Mouse (Mus musculus) skeletal muscle tissue, adult 2 months (tissue): ENCODE results near the gene T2.

Experiments used
- DNase-seq: peaks from one replicate; pipeline ENCODE4 v3.0.0-alpha.2; 2012; ENCODE audit warnings: low read depth, low spot score

The T2 gene

GRCm38 (mm10) chr17:8416865-8417264 lies 61.1 kb downstream of the T2 start:
- no peak for DNase-seq

- DNase-seq = no peak
Observed at GRCm38 (mm10) chr17:8420739-8421138, 64.9 kb downstream of the T2 start.

- no peak for DNase-seq
Observed at GRCm38 (mm10) chr17:8421517-8421916, 65.7 kb downstream of the T2 start.

GRCm38 (mm10) chr17:8423283-8423682 lies 67.5 kb downstream of the T2 start:
- DNase-seq = no peak

- DNase-seq = no peak
Observed at GRCm38 (mm10) chr17:8429436-8429835, 73.6 kb downstream of the T2 start.

- DNase-seq = no peak
Observed at GRCm38 (mm10) chr17:8429896-8430295, 74.1 kb downstream of the T2 start.

DNA sequence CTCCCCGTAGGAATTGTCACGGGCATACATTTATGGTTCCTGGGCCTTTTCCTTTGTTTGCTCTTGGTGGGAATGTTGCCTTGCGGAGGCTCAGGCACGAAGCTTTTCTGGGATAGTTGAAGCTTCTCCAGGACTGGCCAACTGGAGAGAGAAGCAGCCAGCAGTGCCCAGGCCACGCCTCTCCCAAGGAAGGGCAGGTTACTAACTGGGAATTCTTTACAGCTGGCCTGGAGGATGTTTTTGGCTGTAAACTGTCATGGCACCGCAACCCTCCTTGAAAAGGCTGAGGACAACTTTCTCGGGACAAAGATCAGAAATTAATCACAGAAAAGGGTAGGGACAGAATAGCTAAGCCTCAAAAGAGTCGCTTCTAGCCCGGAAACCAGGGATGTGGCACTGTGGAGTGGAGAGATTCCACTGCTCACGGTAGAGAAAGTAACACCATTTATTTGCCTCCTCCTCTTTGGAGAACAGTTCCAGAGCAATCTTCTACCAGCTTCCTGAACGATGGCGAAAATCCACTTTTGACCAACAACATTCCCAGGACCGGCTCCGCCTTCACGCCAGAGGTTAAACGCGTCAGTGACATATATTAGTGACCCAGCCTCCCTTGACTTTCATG lies 76.5 kb downstream of the T2 start:
- no peak for DNase-seq

- no peak for DNase-seq
Observed at GRCm38 (mm10) chr17:8433121-8433977, 77.6 kb downstream of the T2 start.

DNA sequence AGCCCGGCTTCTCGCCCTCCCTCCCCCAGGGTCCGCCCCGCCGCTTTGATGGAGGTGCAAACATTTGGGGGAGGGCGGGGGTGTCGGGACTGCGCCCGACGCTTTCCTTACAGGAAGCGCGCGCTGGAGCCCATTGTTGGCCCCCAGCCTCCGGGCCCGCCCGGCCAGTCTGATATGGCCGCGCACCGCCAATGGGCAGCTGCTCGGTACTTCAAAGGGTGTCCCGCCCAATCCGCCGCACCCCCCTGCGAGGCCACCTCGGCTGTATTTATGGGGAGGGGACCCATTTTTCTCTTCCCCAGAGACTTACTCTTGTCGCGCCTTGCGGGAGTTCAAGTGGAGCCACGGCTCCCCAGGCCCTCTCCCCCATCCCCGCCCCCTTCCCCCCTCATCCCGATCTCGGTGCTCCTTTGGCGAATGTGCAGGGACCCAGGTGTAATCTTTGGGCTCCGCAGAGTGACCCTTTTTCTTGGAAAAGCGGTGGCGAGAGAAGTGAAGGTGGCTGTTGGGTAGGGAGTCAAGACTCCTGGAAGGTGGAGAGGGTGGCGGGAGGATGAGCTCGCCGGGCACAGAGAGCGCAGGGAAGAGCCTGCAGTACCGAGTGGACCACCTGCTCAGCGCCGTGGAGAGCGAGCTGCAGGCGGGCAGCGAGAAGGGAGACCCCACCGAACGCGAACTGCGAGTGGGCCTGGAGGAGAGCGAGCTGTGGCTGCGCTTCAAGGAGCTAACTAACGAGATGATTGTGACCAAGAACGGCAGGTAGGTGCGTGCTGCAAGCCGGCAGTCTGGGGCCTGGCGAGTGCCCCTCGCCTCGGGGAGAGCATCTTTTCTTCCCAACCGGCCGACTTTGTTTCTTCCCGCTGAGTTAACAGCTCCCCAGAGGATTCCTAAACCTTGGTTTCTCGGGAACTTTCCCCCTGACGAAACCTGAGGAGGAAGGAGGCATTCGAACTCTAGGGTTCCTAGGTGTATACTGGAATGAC lies 78.5 kb downstream of the T2 start, which contains the start of gene T:
T (plus strand) TSS at position 446 of the 983 bp plus-strand sequence.
- DNase-seq = no peak

- no peak for DNase-seq
Observed at GRCm38 (mm10) chr17:8436184-8436583, 80.4 kb downstream of the T2 start.

GRCm38 (mm10) chr17:8444062-8444461 lies 88.3 kb downstream of the T2 start:
- DNase-seq = no peak

DNA sequence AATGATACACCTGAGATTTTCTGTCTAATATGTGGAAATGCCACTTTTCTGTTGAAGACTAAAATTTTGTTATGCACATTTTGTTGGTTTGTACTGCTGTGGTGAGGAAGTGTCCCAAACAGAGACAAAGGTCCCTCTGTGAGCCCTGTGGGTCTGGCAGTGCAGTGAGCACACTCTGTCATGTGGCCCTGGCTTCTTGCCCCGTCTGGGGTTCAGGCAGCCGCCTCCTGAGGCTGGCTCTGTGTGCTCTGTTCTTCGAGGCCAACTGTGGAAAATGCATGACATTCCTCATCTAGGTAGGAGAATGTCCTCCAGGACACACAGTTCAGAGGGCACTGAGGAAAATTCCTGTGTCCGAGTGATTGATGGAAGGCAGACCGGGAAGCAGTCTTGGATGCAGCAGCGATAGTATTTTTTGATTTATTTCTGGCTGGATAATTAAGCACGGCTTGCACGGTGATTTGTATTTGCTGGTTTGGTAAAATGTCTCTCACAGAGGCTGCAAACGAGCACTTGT lies 91.9 kb downstream of the T2 start:
- DNase-seq = no peak

DNA sequence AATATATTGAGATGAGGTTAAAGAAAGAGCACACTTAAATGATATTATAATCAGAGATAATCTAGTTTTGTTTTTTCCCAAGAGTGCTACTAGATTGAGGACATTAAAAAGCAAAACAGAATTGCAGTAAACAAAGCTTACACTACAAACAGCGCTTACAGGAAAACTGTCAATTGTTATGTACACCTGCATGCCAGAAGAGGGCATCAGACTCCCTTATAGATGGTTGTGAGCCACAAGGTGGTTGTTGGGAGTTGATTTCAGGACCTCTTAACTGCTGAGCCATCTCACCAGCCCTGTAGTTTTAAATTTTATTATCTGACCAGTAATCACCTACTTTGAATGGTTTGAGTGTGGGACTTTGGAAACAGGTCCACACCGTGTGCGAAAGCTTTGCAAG lies 92.5 kb downstream of the T2 start:
- no peak for DNase-seq

DNA sequence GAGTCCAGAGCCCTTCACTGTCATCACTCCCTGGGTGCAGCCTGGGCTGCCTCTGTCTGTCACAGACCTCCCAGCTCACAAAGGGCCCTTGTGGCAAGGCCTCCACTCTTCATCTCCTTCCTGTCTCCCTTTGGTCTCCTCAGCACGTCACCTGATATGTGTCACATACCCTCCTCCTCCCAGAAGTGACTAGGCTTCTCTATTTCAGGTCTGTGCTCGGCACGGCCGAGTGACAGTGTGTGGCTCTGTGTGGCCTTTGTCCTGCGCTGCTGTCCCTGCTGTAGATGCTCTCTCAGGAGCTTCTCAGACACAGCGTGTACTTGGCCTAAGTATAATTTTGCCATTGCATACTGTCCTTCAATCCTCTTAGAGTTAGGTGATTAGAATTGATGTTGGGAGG lies 99.4 kb downstream of the T2 start:
- no peak for DNase-seq

DNA sequence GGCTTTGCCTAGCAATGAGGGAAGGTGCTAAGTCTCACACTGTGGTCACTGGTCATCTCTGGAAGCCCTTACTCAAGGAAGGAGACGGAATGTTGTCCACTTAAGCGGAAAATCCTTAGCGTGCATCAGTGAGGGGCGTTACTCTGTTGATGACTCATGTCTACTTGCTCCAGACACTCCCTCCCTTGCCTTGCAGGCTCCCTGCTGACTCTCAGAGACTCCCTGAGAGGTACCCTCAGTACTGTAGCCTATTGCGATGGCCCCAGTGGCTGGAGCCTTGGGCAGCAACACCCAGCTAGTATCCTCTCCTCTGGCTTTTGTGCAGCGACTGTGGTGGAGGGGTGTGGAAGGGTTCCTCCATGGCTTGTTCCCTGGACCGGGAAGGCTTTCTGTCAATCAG lies 99.8 kb downstream of the T2 start:
- DNase-seq = no peak

GRCm38 (mm10) chr17:8456856-8457460 lies 101.2 kb downstream of the T2 start:
- DNase-seq = no peak

DNA sequence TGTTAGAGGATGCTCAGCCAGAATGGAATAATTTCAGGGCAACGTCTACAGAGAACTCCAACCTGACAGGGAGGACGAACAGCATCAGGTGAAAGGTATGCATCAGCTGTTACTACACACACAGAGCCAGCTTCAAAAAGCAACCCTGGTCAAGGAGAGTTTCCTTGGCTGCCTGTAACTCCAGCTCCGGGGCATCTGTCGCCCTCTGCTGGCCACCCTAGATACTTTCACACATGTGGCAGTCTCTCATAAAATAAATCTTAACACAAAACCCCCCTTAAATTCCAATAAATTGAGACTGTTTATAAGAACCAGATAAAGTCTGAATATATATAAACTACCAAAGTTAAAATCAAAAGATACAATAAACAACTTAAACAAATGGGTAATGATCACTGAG lies 105.8 kb downstream of the T2 start:
- no peak for DNase-seq

- peak; percentile 38 for DNase-seq
Observed at GRCm38 (mm10) chr17:8463482-8464128, 107.8 kb downstream of the T2 start.

- no peak for DNase-seq
Observed at GRCm38 (mm10) chr17:8467771-8468170, 112.0 kb downstream of the T2 start.

DNA sequence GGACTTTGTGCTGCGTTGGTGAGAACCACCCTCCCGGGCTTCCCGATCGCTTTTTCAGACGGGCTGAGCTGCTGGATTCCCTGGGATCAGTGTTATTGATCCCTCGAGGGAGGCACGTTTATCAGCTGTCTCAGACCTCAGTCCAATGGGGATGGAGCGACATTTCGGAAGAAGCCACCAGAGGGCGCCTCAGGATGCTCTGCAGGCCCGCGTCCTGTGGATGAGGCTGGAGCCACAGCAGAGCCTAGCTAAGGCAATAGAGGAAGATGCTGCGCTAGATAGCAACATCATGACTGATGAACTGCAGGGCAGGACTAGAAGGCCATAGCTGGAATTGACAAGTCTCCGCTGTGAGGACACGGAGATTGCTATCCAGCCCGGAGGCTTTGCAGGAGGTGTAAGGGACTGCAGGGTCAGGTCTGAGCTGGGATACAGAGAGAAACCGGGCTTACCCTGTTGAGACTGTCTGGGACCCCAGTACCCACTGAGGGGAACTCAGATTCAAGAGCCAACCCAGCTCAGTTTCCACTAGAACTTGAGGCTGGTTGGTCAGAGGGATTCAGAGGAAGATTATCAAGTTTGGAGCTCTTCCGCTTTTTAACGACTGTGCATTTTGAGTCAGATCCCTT lies 113.0 kb downstream of the T2 start:
- peak; percentile 40 for DNase-seq
